Mouse (Mus musculus) spleen, postnatal 14 days (tissue): Measurements from ENCODE around the gene Adarb1.
A peak's percentile ranks its signal among the peaks of the same experiment; 100 is the strongest.

Source experiments
- DNase-seq, 2 experiments: peaks; one replicate each; pipeline ENCODE4 v3.0.0; 2021 to 2022; ENCODE audit warnings: low spot score in 2 of 2

Gene Adarb1

GRCm38 (mm10) chr10:77385731-77386130 is 32.3 kb downstream of the Adarb1 start:
- no peak for DNase-seq

- DNase-seq, result no peak
Observed at GRCm38 (mm10) chr10:77383045-77383444, 35.0 kb downstream of the Adarb1 start.

GRCm38 (mm10) chr10:77381191-77381590 is 36.9 kb downstream of the Adarb1 start:
- no peak for DNase-seq

- DNase-seq, result no peak
Observed at GRCm38 (mm10) chr10:77380716-77381115, 37.4 kb downstream of the Adarb1 start.

GRCm38 (mm10) chr10:77379199-77379598 is 38.9 kb downstream of the Adarb1 start:
- DNase-seq, result no peak

GRCm38 (mm10) chr10:77376056-77376455 is 42.0 kb downstream of the Adarb1 start:
- DNase-seq, result no peak

- DNase-seq, result no peak
Observed at GRCm38 (mm10) chr10:77374948-77375347, 43.1 kb downstream of the Adarb1 start.

- DNase-seq, result no peak
Observed at GRCm38 (mm10) chr10:77374407-77374806, 43.7 kb downstream of the Adarb1 start.

- DNase-seq, result no peak
Observed at GRCm38 (mm10) chr10:77370129-77370528, 47.9 kb downstream of the Adarb1 start.

- DNase-seq, result no peak
Observed at GRCm38 (mm10) chr10:77367973-77368372, 50.1 kb downstream of the Adarb1 start.

- DNase-seq, result no peak
Observed at GRCm38 (mm10) chr10:77366959-77367358, 51.1 kb downstream of the Adarb1 start.

GRCm38 (mm10) chr10:77365212-77365611 is 52.9 kb downstream of the Adarb1 start:
- DNase-seq, result no peak

- no peak for DNase-seq
Observed at GRCm38 (mm10) chr10:77360486-77360885, 57.6 kb downstream of the Adarb1 start.

- DNase-seq, result no peak
Observed at GRCm38 (mm10) chr10:77357957-77358356, 60.1 kb downstream of the Adarb1 start.

GRCm38 (mm10) chr10:77353031-77353745 is 64.9 kb downstream of the Adarb1 start:
- peak; percentile 33 to 59 for DNase-seq

GRCm38 (mm10) chr10:77342842-77343241 is 75.2 kb downstream of the Adarb1 start:
- no peak for DNase-seq

- DNase-seq, result no peak
Observed at GRCm38 (mm10) chr10:77341711-77342110, 76.4 kb downstream of the Adarb1 start.

- DNase-seq, result no peak
Observed at GRCm38 (mm10) chr10:77341059-77341458, 77.0 kb downstream of the Adarb1 start.

GRCm38 (mm10) chr10:77339871-77340341 is 78.2 kb downstream of the Adarb1 start:
- no peak for DNase-seq

- no peak for DNase-seq
Observed at GRCm38 (mm10) chr10:77333518-77333917, 84.6 kb downstream of the Adarb1 start.

- no peak for DNase-seq
Observed at GRCm38 (mm10) chr10:77329446-77330094, 88.5 kb downstream of the Adarb1 start.

GRCm38 (mm10) chr10:77324716-77325115 is 93.4 kb downstream of the Adarb1 start:
- no peak for DNase-seq

GRCm38 (mm10) chr10:77321611-77322010 is 96.5 kb downstream of the Adarb1 start:
- DNase-seq, result no peak
